Mouse (Mus musculus): ENCODE measurements around the gene Ankrd11. TPM values are rescaled to one million over a fixed set of nuclear protein-coding genes. Genes with fewer than 3 reads are reported as not detected.

Ankrd11 gene
- total RNA-seq (2014; rRNA removed): 89.9 and 96.6 TPM in 2 replicates
- polyA plus RNA-seq (2015; fragmentation: Nextera tagmentation; extraction: Ambion mirVana): 74.4 and 75.9 TPM in 2 replicates

GRCm38 (mm10) chr8:123042158-123042973, at the start of gene Ankrd11:
Ankrd11 (minus strand) TSS chr8:123042277.
- Histone ChIP-seq H3K9ac (replicated peaks; ENCODE audit: low read length) (peak within 1 kb of the TSS; percentile 94), H3K4me2 (ENCODE audit: low read depth, low read length) (peak within 1 kb of the TSS; percentile 86), H3K27me3 (ENCODE audit: insufficient read depth, low read length) (no peaks in the 10 kb centered on the region), H3K4me3 (ENCODE audit: low read length) (peak within 1 kb of the TSS; percentile 72), H3K9me3 (ENCODE audit: low read length) (no peaks in the 10 kb centered on the region), H3K36me3 (ENCODE audit: insufficient read depth, low read length) (no peaks in the 10 kb centered on the region), H3K4me1 (ENCODE audit: insufficient read depth, low read length) (peaks cover 15% of the 10 kb centered on the region), H3K27ac (peak within 1 kb of the TSS; percentile 99)
- under 1% methylated on average over 85 of the region's 91 CpGs for WGBS
- TF ChIP-seq CTCF (IDR thresholded peaks at IDR 0.05; ENCODE audit: low read depth): peak; percentile 54
- DNase-seq (ENCODE audit: low spot score): peak; percentile 100
- peak; percentile 99 for ATAC-seq

DNA sequence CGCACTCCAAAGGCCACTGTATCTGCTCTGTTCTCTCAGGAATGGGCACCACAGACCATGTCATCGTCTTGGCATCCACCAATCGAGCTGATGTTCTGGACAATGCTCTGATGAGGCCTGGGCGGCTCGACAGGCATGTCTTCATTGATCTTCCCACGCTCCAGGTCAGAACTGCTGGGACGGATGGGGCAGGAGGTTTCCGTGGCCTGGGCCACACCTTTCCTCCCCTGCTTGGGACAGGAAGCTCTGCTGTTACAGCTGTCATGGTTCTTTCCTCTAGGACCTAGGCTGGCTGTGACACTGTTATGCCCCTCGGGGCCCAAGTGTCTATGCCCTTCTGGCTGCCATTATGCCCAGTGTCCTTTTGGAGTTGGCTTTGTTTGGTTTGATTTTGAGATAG, 45.2 kb upstream of the Ankrd11 start:
- Histone ChIP-seq H3K9ac (replicated peaks; ENCODE audit: low read length) (no peak overlapping the region), H3K4me2 (ENCODE audit: low read depth, low read length) (no peak overlapping the region), H3K27ac (no peak overlapping the region), H3K27me3 (ENCODE audit: insufficient read depth, low read length) (no peaks in the 10 kb centered on the region), H3K4me1 (ENCODE audit: insufficient read depth, low read length) (no peaks in the 10 kb centered on the region), H3K4me3 (ENCODE audit: low read length) (no peak overlapping the region), H3K9me3 (ENCODE audit: low read length) (no peaks in the 10 kb centered on the region), H3K36me3 (ENCODE audit: insufficient read depth, low read length) (peaks cover 80% of the 10 kb centered on the region)
- no peak for TF ChIP-seq CTCF (IDR thresholded peaks at IDR 0.05; ENCODE audit: low read depth)
- WGBS: 86% methylated on average over 9 of the region's 9 CpGs
- ATAC-seq (no peak), DNase-seq (ENCODE audit: low spot score) (no peak)

GRCm38 (mm10) chr8:123083610-123084009, 41.5 kb upstream of the Ankrd11 start:
- TF ChIP-seq CTCF (IDR thresholded peaks at IDR 0.05; ENCODE audit: low read depth): no peak
- no peaks in the 10 kb centered on the region for H3K27me3 ChIP-seq (ENCODE audit: insufficient read depth, low read length)
- no peaks in the 10 kb centered on the region for H3K9me3 ChIP-seq (ENCODE audit: low read length)
- DNase-seq (ENCODE audit: low spot score) (peak; percentile 48), ATAC-seq (peak; percentile 78; the same call in 1 of the 2 replicates)
- H3K4me3 ChIP-seq (ENCODE audit: low read length): no peak overlapping the region
- H3K36me3 ChIP-seq (ENCODE audit: insufficient read depth, low read length): peaks cover 80% of the 10 kb centered on the region
- no peaks in the 10 kb centered on the region for H3K4me1 ChIP-seq (ENCODE audit: insufficient read depth, low read length)
- WGBS: 82% methylated on average over 12 of the region's 12 CpGs
- H3K27ac ChIP-seq: peak overlapping the region; percentile 70; the same call in 1 of the 2 replicates
- no peak overlapping the region for H3K9ac ChIP-seq (replicated peaks; ENCODE audit: low read length)
- no peak overlapping the region for H3K4me2 ChIP-seq (ENCODE audit: low read depth, low read length)

GRCm38 (mm10) chr8:123082993-123083392, 40.9 kb upstream of the Ankrd11 start:
- 75% methylated on average over 6 of the region's 6 CpGs for WGBS

GRCm38 (mm10) chr8:123077213-123077612, 35.1 kb upstream of the Ankrd11 start:
- Histone ChIP-seq H3K36me3 (ENCODE audit: insufficient read depth, low read length) (peaks cover 61% of the 10 kb centered on the region; the same call in 1 of the 2 replicates), H3K9me3 (ENCODE audit: low read length) (no peaks in the 10 kb centered on the region), H3K27me3 (ENCODE audit: insufficient read depth, low read length) (no peaks in the 10 kb centered on the region), H3K4me1 (ENCODE audit: insufficient read depth, low read length) (no peaks in the 10 kb centered on the region), H3K4me3 (ENCODE audit: low read length) (no peak overlapping the region), H3K27ac (no peak overlapping the region), H3K9ac (replicated peaks; ENCODE audit: low read length) (no peak overlapping the region), H3K4me2 (ENCODE audit: low read depth, low read length) (no peak overlapping the region)
- TF ChIP-seq CTCF (IDR thresholded peaks at IDR 0.05; ENCODE audit: low read depth): no peak
- DNase-seq (ENCODE audit: low spot score): no peak
- no peak for ATAC-seq
- WGBS: 91% methylated on average over 6 of the region's 6 CpGs

More at GRCm38 (mm10) chr8:123082993-123083392, 40.9 kb upstream of the Ankrd11 start:
- H3K4me1 ChIP-seq (ENCODE audit: insufficient read depth, low read length): no peaks in the 10 kb centered on the region
- no peak for TF ChIP-seq CTCF (IDR thresholded peaks at IDR 0.05; ENCODE audit: low read depth)
- H3K27me3 ChIP-seq (ENCODE audit: insufficient read depth, low read length): no peaks in the 10 kb centered on the region
- no peaks in the 10 kb centered on the region for H3K9me3 ChIP-seq (ENCODE audit: low read length)
- H3K4me3 ChIP-seq (ENCODE audit: low read length): no peak overlapping the region
- DNase-seq (ENCODE audit: low spot score) (no peak), ATAC-seq (no peak)
- H3K36me3 ChIP-seq (ENCODE audit: insufficient read depth, low read length): peaks cover 76% of the 10 kb centered on the region
- H3K27ac ChIP-seq: peak overlapping the region; percentile 70; the same call in 1 of the 2 replicates
- H3K9ac ChIP-seq (replicated peaks; ENCODE audit: low read length): no peak overlapping the region
- no peak overlapping the region for H3K4me2 ChIP-seq (ENCODE audit: low read depth, low read length)

DNA sequence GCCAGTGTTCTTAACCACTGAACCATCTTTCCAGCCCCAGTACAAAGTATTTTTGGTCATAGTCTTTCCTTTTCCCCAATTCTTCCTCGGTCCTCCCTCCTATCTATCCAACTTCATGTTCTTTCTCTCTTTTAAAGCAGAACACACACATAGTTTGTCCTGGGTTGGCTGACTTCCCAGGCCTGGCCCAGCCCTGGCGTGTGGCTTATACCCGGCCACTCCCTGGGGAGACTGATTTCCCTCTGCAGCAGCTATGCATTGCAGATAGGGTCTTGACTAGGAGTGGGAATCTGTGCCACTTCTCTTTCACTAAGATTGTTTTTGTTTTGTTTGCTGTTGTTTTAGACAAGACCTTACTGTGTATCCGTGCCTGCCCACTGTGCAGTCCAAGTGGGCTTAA, 29.1 kb upstream of the Ankrd11 start:
- Histone ChIP-seq H3K4me3 (ENCODE audit: low read length) (no peak overlapping the region), H3K9me3 (ENCODE audit: low read length) (no peaks in the 10 kb centered on the region), H3K9ac (replicated peaks; ENCODE audit: low read length) (no peak overlapping the region), H3K4me2 (ENCODE audit: low read depth, low read length) (no peak overlapping the region), H3K36me3 (ENCODE audit: insufficient read depth, low read length) (peaks cover 21% of the 10 kb centered on the region; the same call in 1 of the 2 replicates), H3K27ac (no peak overlapping the region), H3K27me3 (ENCODE audit: insufficient read depth, low read length) (no peaks in the 10 kb centered on the region), H3K4me1 (ENCODE audit: insufficient read depth, low read length) (no peaks in the 10 kb centered on the region)
- no peak for TF ChIP-seq CTCF (IDR thresholded peaks at IDR 0.05; ENCODE audit: low read depth)
- WGBS: 50% methylated on average over 4 of the region's 4 CpGs
- peak; percentile 61 for DNase-seq (ENCODE audit: low spot score)
- no peak for ATAC-seq
